Mouse (Mus musculus): ENCODE data around the gene Nell2.

DNA sequence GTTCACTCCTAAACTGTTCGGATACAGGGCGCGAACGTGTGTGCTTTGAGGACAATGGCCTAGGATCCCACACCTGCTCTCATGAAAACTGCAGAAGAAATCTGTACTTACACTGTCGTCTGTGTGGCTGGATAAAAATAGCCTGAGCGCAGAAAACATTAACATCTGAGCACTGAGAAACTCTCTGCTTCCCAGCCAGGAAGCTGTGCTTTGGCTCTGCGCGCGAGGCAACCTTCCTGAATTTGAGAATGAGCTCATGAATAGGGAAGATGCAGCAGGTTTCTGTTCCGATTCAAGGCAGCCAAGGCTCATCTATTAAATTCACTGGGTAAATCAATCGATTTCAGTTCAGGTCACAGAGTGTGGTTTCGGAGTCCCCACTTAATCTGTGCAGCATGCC is 453.0 kb downstream of the Nell2 start:
- no peak for TF ChIP-seq CTCF (IDR thresholded peaks at IDR 0.05; ENCODE audit: low read depth)
- TF ChIP-seq EP300 (IDR thresholded peaks at IDR 0.05; ENCODE audit: low read depth), result no peak

All from heart, postnatal 0 days (tissue).